Mouse (Mus musculus): Measurements from ENCODE around the gene Cyp19a1.

GRCm38 (mm10) chr9:54227580-54227979 lies 40.3 kb downstream of the Cyp19a1 start:
- TF ChIP-seq EP300 (IDR thresholded peaks at IDR 0.05; ENCODE audit: insufficient read depth, low read depth, low read length) (no peak), CTCF (IDR thresholded peaks at IDR 0.05) (no peak), POLR2A (IDR thresholded peaks at IDR 0.05; ENCODE audit: insufficient read depth, low read depth, low read length) (no peak)
